Mouse (Mus musculus) layer of hippocampus, adult 11-12 months (tissue): ENCODE measurements at regions not wholly inside any gene's neighbourhood (a gene's known extent, or its start where the extent isn't known, plus 50 kb on each side); places are given as distances from the start of the nearest gene placed in this dataset.

ENCODE experiments used
- DNase-seq: peaks from one replicate; pipeline ENCODE4 v3.0.0; 2022; ENCODE audit warnings: low spot score

GRCm38 (mm10) chr1:127152840-127153239 lies 52.0 kb upstream of the Mgat5 start:
- DNase-seq = no peak

GRCm38 (mm10) chr1:127135521-127135920 lies 69.3 kb upstream of the Mgat5 start:
- DNase-seq = no peak

GRCm38 (mm10) chr1:127131871-127132270 lies 72.9 kb upstream of the Mgat5 start:
- no peak for DNase-seq

- no peak for DNase-seq
These were observed 80.0 kb upstream of the Mgat5 start for GRCm38 (mm10) chr1:127124862-127125261.

- no peak for DNase-seq
These were observed 86.8 kb upstream of the Mgat5 start for GRCm38 (mm10) chr1:127118019-127118418.

- peak; percentile 65 for DNase-seq
These were observed 97.3 kb upstream of the Mgat5 start for GRCm38 (mm10) chr1:127107485-127107884.

- DNase-seq = peak; percentile 32
These were observed 99.0 kb upstream of the Mgat5 start for GRCm38 (mm10) chr1:127105861-127106260.

- no peak for DNase-seq
These were observed 101.2 kb upstream of the Mgat5 start for GRCm38 (mm10) chr1:127103664-127104063.

- DNase-seq = no peak
These were observed 105.9 kb upstream of the Mgat5 start for GRCm38 (mm10) chr1:127098871-127099420.

GRCm38 (mm10) chr1:127087616-127088015 lies 117.2 kb upstream of the Mgat5 start:
- no peak for DNase-seq

- DNase-seq = no peak
These were observed 118.8 kb upstream of the Mgat5 start for GRCm38 (mm10) chr1:127085988-127086387.

GRCm38 (mm10) chr1:127083761-127084308 lies 121.0 kb upstream of the Mgat5 start:
- DNase-seq = no peak

- DNase-seq = no peak
These were observed 125.8 kb upstream of the Mgat5 start for GRCm38 (mm10) chr1:127079012-127079411.

- no peak for DNase-seq
These were observed 142.4 kb upstream of the Mgat5 start for GRCm38 (mm10) chr1:127062430-127062829.

- DNase-seq = no peak
These were observed 158.9 kb upstream of the Mgat5 start for GRCm38 (mm10) chr1:127045711-127046420.

GRCm38 (mm10) chr1:127034748-127035147 lies 170.1 kb upstream of the Mgat5 start:
- DNase-seq = no peak

GRCm38 (mm10) chr1:127031563-127031962 lies 173.3 kb upstream of the Mgat5 start:
- DNase-seq = no peak

GRCm38 (mm10) chr1:127028872-127029497 lies 175.8 kb upstream of the Mgat5 start:
- DNase-seq = no peak

GRCm38 (mm10) chr1:127023100-127023499 lies 181.7 kb upstream of the Mgat5 start:
- DNase-seq = no peak

GRCm38 (mm10) chr1:127017698-127018097 lies 187.1 kb upstream of the Nckap5 start:
- peak; percentile 34 for DNase-seq

GRCm38 (mm10) chr1:127015894-127016245 lies 185.3 kb upstream of the Nckap5 start:
- no peak for DNase-seq

- DNase-seq = no peak
These were observed 184.7 kb upstream of the Nckap5 start for GRCm38 (mm10) chr1:127015042-127015893.
